Mouse (Mus musculus): Measurements from ENCODE around the gene Mxd3. TPM values are rescaled to one million over a fixed set of nuclear protein-coding genes. Genes with fewer than 3 reads are reported as not detected.

Mxd3 gene
- total and polyA plus RNA-seq, 2 experiments from 2014 or later = 7.3 to 10.5 TPM

DNA sequence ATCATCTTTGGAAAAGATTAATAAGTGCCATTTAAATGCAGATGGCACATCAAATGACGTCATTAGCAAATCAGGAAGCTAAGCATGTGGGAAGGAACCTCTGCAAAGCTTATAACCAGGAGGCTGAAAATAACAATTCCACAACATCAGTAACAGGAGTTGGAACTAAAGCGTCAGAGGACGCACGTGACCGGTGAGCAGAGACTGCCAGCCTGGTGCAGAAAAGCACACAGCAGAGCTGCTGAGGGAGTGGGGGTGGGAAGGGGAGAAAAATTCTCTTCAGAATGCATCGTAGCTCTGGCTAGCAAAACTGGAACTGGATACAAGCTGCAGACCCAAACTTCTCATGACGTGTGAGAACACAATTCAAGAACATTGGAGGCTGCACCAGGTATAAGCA, 14.7 kb upstream of the Mxd3 start:
- no peak overlapping the region for H3K4me2 ChIP-seq (ENCODE audit: low read depth)
- H3K9ac ChIP-seq = no peak overlapping the region
- no peaks in the 10 kb centered on the region for H3K4me1 ChIP-seq (ENCODE audit: insufficient read depth)
- no peak overlapping the region for H3K4me3 ChIP-seq (ENCODE audit: low read depth, low read length)
- H3K36me3 ChIP-seq (ENCODE audit: insufficient read depth) = peaks cover 53% of the 10 kb centered on the region
- no peak for DNase-seq
- H3K27me3 ChIP-seq (ENCODE audit: insufficient read depth, low read length) = no peaks in the 10 kb centered on the region
- WGBS = 90% methylated on average over 7 of the region's 7 CpGs
- H3K27ac ChIP-seq (ENCODE audit: low read depth, low read length) = no peak overlapping the region
- no peaks in the 10 kb centered on the region for H3K9me3 ChIP-seq (ENCODE audit: low read length)
- ATAC-seq = no peak
- no peak for TF ChIP-seq CTCF (IDR thresholded peaks at IDR 0.05; ENCODE audit: low read depth)

- Histone ChIP-seq H3K27ac (ENCODE audit: low read depth, low read length) (no peak overlapping the region), H3K4me1 (ENCODE audit: insufficient read depth) (no peaks in the 10 kb centered on the region), H3K4me3 (ENCODE audit: low read depth, low read length) (no peak overlapping the region), H3K9ac (no peak overlapping the region), H3K4me2 (ENCODE audit: low read depth) (no peak overlapping the region), H3K9me3 (ENCODE audit: low read length) (no peaks in the 10 kb centered on the region), H3K27me3 (ENCODE audit: insufficient read depth, low read length) (no peaks in the 10 kb centered on the region), H3K36me3 (ENCODE audit: insufficient read depth) (peaks cover 36% of the 10 kb centered on the region)
- DNase-seq (no peak), ATAC-seq (no peak)
- TF ChIP-seq CTCF (IDR thresholded peaks at IDR 0.05; ENCODE audit: low read depth) = no peak
- 43% methylated on average over 11 of the region's 11 CpGs for WGBS
Measured at GRCm38 (mm10) chr13:55342469-55342868, 12.8 kb upstream of the Mxd3 start.

- Histone ChIP-seq H3K4me3 (ENCODE audit: low read depth, low read length) (no peak overlapping the region), H3K9me3 (ENCODE audit: low read length) (no peaks in the 10 kb centered on the region), H3K4me2 (ENCODE audit: low read depth) (no peak overlapping the region), H3K9ac (no peak overlapping the region), H3K36me3 (ENCODE audit: insufficient read depth) (peaks cover 5% of the 10 kb centered on the region; the same call in 1 of the 2 replicates), H3K27me3 (ENCODE audit: insufficient read depth, low read length) (no peaks in the 10 kb centered on the region), H3K27ac (ENCODE audit: low read depth, low read length) (no peak overlapping the region), H3K4me1 (ENCODE audit: insufficient read depth) (no peaks in the 10 kb centered on the region)
- WGBS = 30% methylated on average over 2 of the region's 2 CpGs
- no peak for TF ChIP-seq CTCF (IDR thresholded peaks at IDR 0.05; ENCODE audit: low read depth)
- ATAC-seq (no peak), DNase-seq (no peak)
Measured at GRCm38 (mm10) chr13:55339259-55339658, 9.6 kb upstream of the Mxd3 start.

DNA sequence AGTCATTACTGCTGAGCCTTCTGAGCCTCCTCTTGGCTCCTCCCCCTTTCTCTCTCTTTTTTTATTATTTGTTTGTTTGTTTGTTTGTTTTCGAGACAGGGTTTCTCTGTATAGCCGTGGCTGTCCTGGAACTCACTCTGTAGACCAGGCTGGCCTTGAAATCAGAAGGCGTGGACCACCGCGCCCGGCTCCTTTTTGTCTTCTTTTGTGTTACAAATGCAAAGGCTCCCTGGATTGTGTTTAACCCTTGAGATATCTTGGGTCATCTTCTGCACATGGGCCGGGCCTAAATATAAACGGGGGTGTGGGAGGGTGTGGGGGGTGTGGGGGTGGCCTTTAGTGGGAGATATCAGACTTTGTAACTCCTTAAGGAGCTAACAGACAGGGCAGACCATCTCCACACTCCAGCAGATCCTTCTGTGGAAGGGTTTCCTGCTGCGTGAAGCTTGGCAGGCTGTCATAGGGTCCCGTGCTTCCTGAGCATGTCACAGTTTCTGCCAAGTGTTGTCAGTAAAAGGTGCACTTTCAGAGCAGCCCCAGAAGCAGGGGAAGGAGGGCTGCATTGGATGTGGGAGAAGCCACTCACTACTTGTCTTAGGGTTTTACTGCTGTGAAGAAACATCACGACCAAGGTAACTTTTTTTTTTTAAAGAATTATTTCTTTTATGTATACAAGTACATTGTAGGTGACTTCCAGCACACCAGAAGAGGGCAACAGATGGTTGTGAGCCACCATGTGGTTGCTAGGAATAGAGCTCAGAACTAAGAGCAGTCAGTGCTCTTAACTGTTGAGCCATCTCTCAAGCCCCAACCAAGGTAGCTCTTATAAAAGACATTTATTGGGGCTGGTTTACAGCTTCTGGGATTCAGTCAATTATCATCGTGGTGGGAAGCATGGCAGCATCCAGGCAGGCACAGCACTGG, 8.8 kb upstream of the Mxd3 start:
- no peak overlapping the region for H3K9ac ChIP-seq
- H3K27me3 ChIP-seq (ENCODE audit: insufficient read depth, low read length) = no peaks in the 10 kb centered on the region
- 52% methylated on average over 12 of the region's 12 CpGs for WGBS
- H3K27ac ChIP-seq (ENCODE audit: low read depth, low read length) = no peak overlapping the region
- H3K4me3 ChIP-seq (ENCODE audit: low read depth, low read length) = no peak overlapping the region
- H3K9me3 ChIP-seq (ENCODE audit: low read length) = no peaks in the 10 kb centered on the region
- ATAC-seq (peak; percentile 29), DNase-seq (peak; percentile 29)
- H3K36me3 ChIP-seq (ENCODE audit: insufficient read depth) = no peaks in the 10 kb centered on the region
- TF ChIP-seq CTCF (IDR thresholded peaks at IDR 0.05; ENCODE audit: low read depth) = no peak
- H3K4me1 ChIP-seq (ENCODE audit: insufficient read depth) = no peaks in the 10 kb centered on the region
- no peak overlapping the region for H3K4me2 ChIP-seq (ENCODE audit: low read depth)

GRCm38 (mm10) chr13:55337341-55337975, 7.8 kb upstream of the Mxd3 start:
- WGBS = 78% methylated on average over 10 of the region's 10 CpGs
- DNase-seq (no peak), ATAC-seq (no peak)
- Histone ChIP-seq H3K36me3 (ENCODE audit: insufficient read depth) (no peaks in the 10 kb centered on the region), H3K4me1 (ENCODE audit: insufficient read depth) (no peaks in the 10 kb centered on the region), H3K9me3 (ENCODE audit: low read length) (no peaks in the 10 kb centered on the region), H3K27ac (ENCODE audit: low read depth, low read length) (no peak overlapping the region), H3K4me3 (ENCODE audit: low read depth, low read length) (no peak overlapping the region), H3K4me2 (ENCODE audit: low read depth) (no peak overlapping the region), H3K27me3 (ENCODE audit: insufficient read depth, low read length) (no peaks in the 10 kb centered on the region), H3K9ac (no peak overlapping the region)
- no peak for TF ChIP-seq CTCF (IDR thresholded peaks at IDR 0.05; ENCODE audit: low read depth)

DNA sequence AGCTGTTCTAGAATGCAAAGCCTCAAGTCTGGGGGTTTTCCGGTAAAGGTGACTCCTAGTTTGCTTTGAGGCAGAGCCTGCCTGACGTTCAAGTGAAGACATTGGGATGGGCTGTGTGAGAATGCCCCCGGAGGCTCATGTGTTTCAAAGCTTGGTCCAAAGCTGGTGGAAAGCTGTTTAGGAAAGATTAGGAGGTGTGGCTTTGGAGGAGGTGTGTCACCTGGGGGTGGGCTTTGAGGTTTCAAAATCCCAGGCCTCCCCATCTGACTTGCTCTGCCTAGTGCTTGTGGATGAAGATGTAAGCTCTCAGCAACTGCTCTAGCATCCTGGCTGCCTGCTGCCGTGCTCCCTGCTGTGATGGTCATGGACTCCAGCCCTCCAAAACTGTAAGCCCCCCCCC, 6.1 kb upstream of the Mxd3 start:
- WGBS = 89% methylated on average over 4 of the region's 4 CpGs
- Histone ChIP-seq H3K4me1 (ENCODE audit: insufficient read depth) (no peaks in the 10 kb centered on the region), H3K27me3 (ENCODE audit: insufficient read depth, low read length) (no peaks in the 10 kb centered on the region), H3K4me3 (ENCODE audit: low read depth, low read length) (no peak overlapping the region), H3K27ac (ENCODE audit: low read depth, low read length) (no peak overlapping the region), H3K9me3 (ENCODE audit: low read length) (no peaks in the 10 kb centered on the region), H3K36me3 (ENCODE audit: insufficient read depth) (no peaks in the 10 kb centered on the region), H3K4me2 (ENCODE audit: low read depth) (no peak overlapping the region), H3K9ac (no peak overlapping the region)
- TF ChIP-seq CTCF (IDR thresholded peaks at IDR 0.05; ENCODE audit: low read depth) = no peak
- ATAC-seq (no peak), DNase-seq (no peak)

- H3K27ac ChIP-seq (ENCODE audit: low read depth, low read length) = no peak overlapping the region
- no peak overlapping the region for H3K4me2 ChIP-seq (ENCODE audit: low read depth)
- H3K9me3 ChIP-seq (ENCODE audit: low read length) = no peaks in the 10 kb centered on the region
- no peak overlapping the region for H3K4me3 ChIP-seq (ENCODE audit: low read depth, low read length)
- 81% methylated on average over 3 of the region's 3 CpGs for WGBS
- no peak for TF ChIP-seq CTCF (IDR thresholded peaks at IDR 0.05; ENCODE audit: low read depth)
- no peaks in the 10 kb centered on the region for H3K27me3 ChIP-seq (ENCODE audit: insufficient read depth, low read length)
- peaks cover 1% of the 10 kb centered on the region; the same call in 1 of the 2 replicates for H3K4me1 ChIP-seq (ENCODE audit: insufficient read depth)
- DNase-seq = no peak
- ATAC-seq = no peak
- H3K9ac ChIP-seq = no peak overlapping the region
- no peaks in the 10 kb centered on the region for H3K36me3 ChIP-seq (ENCODE audit: insufficient read depth)
Measured at GRCm38 (mm10) chr13:55332331-55332730, 2.7 kb upstream of the Mxd3 start.
